Mouse (Mus musculus) kidney, adult 2 months (tissue): ENCODE measurements around the gene Nt5c2.

Experiments used
- CTCF ChIP-seq: fragments of 200-500 bp; conservative IDR thresholded peaks from 2 replicates; pipeline ENCODE4 v1.5.1; 2011; ENCODE audit warnings: low read depth, mild to moderate bottlenecking, control low read depth, low read length, moderate library complexity, mixed read lengths; ENCODE audit not compliant: insufficient read depth, insufficient read length
- POLR2A ChIP-seq: fragments of 200-500 bp; IDR thresholded peaks from one replicate; pipeline ENCODE4 v1.6.1; 2011; ENCODE audit warnings: low read depth, low read length, control low read depth

- TF ChIP-seq CTCF (no peak), POLR2A (no peak)
These were observed 101.3 kb downstream of the Nt5c2 start for GRCm38 (mm10) chr19:46913626-46914025.
